Mouse (Mus musculus): ENCODE measurements at regions not wholly inside any gene's neighbourhood (a gene's known extent, or its start where the extent isn't known, plus 50 kb on each side); places are given as distances from the start of the nearest gene placed in this dataset.

DNA sequence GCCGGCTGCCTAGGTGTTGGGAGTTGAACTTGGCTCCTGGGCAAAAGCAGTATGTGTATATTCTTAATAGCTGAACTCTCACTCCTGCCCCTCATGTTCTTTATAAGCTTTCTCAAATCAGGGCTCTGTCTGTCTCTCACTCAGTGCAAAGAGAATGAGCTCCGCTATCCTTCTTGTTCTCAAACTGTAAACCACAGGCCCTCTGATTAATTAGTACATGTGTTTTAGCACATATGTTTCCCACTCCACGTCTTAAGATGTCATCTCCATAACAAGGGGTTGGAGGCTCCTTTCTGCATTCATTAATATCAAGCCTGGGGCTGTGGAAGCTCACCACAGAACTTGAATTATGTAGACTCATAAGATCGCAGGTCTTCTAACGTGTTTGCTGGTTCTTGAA, 104.7 kb downstream of the Nsun3 start:
- DNase-seq (ENCODE audit: low read depth, low spot score) = no peak

DNA sequence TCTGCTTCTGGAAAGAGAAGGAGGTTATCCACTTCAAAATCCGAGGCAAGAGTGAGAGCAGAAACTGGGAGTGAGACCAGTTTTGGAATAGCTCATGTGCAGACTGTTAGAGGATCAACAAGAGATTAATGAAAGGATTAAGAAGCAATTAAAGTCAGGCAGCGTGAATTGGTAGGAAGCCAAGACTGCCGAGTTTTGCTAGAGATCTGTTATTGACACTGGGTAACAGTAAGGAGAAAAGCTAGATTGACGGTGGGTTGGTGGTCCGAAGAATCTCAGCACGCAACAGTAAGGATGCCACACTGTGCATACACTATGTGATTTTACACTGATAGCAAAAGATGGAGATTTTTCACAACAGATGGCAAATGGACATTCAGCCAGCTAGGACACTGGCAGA, 109.8 kb downstream of the Nsun3 start:
- DNase-seq (ENCODE audit: low read depth, low spot score) = no peak

DNA sequence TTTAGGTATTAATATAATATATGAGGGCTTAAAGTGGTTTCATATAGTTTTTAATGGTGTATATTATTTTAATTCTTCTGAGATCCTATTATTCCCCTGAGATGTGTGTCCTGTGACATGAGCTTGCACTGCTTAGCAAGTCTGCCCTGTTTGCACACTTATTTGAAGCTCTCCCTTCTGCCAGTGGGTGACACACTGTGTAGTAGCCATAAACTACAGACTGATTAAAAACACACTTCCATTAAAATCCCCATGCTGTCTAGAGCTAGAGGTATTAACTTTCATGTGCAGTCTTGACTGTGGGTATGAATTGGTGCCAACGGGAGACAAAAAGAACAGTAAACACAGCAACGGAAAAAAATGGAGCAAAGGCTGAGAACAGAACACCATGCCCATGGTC, 129.2 kb downstream of the Nsun3 start:
- no peak for DNase-seq (ENCODE audit: low read depth, low spot score)

DNA sequence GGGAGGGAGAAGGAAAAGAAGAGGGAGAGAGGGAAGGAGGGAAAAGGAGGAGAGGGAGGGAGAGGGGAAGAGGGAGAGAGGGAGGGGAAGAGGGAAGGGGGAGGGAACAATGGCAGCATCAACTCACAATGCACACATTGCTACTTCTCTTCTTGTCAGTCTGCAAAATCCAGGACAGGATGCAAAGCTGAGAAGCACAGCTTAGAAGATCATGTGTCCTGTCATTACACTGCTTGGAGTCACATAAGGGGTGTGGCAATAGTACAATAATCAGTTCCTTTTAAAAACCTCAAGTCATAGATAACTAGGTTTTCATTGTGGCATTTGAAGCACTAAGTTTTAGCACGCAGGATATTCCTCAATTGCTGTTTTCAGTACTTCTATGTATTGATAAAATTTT, 132.2 kb downstream of the Nsun3 start:
- no peak for DNase-seq (ENCODE audit: low read depth, low spot score)

DNA sequence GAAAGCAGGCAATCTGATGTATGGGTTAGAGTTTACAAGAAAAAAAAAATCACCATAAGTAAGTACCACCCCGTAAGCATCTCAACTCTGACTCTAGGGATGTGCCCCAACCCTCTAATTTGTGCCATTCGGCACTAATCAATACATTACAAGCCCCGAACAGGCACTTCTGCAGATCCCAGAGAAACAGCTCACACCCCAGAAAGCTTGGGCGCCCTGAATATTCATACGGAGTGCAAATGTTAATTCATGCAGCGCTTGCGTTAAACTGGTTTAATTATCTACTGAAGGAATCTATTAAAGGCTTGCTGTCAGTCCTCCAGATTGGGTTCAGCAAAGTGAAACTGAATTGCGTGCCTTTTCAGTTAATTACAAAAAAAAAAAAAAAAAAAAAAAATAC, 132.8 kb downstream of the Nsun3 start:
- DNase-seq (ENCODE audit: low read depth, low spot score) = no peak

DNA sequence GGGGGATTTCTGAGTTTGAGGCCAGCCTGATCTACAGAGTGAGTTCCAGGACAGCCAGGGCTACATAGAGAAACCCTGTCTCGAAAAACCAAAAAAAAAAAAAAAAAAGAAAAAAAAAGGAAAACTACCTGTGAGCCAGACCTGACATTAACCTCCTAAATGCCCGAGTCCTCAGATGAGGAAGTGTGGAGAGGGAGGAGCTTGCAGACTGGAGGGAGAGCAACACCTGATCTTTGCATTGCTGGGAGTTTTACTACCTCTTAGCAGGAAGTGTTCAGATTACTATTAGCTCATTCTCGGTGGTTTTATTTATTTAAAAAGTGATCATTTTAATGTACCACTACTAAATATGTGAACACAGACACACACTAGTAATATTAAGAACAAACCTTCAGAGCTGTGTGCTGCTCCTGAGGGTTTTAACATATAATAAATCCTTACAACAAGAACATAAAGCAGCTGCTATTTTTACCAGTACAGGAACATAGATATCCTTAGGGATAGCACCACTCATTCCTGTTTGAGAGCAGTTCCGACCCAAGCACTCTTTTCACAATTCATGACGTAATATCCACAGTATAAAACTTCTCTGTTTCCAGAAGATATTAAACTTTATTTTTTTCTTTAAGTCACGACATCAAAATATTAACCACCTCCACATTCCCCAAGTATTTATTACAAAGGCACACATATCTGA, 133.7 kb downstream of the Nsun3 start:
- DNase-seq (ENCODE audit: low read depth, low spot score) = no peak

DNA sequence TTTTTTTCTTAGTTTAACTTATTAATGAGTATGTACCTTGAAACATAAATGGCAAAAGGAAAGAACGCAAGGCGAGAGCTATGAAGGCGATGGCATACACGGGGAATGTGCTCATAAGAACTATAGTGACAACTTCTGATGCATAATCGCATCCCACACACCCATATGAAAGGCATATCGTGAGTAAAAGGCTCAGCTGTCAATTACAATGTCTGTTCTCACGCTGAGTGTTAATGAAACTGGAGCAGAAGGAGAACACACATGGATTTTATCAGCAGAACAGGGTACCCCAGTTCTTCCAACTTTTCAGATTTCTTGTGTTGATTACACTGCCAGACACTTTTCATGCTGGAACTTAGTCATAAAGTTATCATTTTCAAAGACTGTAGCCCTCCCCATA, 135.8 kb downstream of the Nsun3 start:
- DNase-seq (ENCODE audit: low read depth, low spot score) = no peak

DNA sequence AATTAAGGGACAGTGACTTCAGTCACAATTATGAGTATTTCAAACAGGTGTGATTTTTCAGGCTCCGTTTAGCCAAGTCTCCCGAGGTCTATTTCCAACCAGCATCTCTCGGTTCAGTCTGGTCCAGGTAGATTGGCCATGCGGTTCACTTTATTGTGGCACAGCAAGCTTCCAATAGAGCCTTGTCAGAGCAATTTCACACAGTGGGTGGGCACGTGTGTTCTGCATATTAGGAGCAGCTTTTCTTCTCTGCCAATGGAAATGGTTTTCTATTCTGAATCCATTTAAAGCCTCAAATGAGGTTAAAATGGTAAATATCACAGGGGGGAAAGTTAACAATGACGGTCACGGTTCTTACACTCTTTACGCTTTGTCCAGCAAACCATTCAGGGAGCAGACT, 138.3 kb downstream of the Nsun3 start:
- no peak for DNase-seq (ENCODE audit: low read depth, low spot score)

DNA sequence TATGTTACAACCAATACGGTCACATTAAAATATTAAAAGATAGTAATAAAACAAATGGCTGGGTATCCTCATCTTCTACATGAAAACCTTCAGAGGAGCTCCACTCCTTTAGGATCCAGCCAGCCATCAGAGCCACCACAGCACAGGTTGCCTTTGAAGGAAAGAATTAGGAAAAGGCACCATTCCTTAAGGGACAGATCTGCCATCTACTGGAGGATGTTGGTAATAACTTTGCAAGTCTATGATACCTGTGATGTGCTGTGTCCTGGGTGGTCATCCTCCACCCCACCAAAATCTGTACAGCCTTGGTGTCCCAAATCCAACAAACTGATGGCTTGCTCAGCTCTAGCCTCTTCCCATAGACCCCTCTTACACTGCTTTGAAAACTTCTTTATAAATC, 140.5 kb downstream of the Nsun3 start:
- peak; percentile 43 for DNase-seq (ENCODE audit: low read depth, low spot score)

DNA sequence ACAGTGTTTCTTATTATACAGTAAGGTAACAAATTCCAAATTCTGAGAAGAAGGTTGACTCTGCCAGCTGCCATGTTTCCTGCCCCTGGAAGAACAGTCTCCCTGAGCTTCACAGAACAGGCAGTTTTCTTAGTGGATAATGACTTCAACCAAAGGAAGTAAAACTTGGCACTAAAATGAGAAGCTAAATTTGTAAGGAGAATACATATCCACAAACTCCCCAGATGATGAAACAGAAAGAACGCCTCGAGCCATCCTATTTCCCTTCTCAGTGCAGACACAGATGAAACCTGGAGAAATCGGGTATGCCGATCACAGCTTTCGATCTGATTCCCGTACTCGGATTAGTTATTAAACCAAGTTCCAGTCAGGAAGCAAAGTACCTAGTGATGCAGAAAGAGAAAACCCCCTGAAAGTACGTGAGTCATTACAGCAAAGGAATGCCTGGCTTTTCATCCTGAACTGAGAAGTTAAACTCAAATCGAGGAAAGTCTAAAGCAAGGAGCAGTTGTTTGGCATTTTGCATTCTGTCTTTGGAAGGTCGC, 143.7 kb downstream of the Nsun3 start:
- no peak for DNase-seq (ENCODE audit: low read depth, low spot score)

DNA sequence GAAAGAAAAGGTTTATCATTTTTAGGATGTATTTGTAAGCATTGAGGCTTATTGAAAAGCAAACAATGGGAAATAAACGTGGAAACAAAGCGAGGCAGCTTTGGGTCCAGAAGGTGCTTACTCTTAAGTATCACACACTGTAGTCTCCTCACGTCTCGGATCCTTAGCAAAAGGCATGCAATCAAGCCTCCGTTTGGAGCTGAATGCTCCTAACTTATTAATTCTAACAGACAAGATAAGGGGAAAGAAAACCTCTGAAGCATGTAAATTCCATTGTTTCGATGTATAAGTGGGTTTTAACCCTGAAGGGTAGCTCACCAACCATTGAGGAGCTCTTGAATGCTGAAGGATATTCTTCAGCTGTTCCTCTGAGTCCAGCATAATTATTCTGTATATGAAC, 162.7 kb downstream of the Nsun3 start:
- no peak for DNase-seq (ENCODE audit: low read depth, low spot score)

DNA sequence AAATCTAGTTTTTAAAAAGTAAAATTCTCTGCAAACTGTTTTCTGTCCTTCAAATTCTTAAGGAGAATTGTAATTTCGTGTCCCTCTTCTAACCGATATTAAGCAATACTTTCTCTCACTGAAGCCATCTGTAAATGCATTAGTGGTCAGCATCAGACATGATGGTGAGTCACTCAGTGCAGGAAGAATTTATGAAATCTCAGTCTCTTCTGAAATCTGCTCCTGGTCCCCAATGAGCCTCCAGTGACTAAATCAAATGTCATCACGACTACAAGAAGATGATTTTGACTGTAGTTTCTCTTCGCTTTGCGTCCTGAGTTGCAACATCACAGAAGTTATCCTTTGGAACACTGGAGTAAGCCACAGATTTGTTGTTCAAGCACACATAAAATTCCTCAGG, 175.7 kb downstream of the Nsun3 start:
- DNase-seq (ENCODE audit: low read depth, low spot score) = no peak

DNA sequence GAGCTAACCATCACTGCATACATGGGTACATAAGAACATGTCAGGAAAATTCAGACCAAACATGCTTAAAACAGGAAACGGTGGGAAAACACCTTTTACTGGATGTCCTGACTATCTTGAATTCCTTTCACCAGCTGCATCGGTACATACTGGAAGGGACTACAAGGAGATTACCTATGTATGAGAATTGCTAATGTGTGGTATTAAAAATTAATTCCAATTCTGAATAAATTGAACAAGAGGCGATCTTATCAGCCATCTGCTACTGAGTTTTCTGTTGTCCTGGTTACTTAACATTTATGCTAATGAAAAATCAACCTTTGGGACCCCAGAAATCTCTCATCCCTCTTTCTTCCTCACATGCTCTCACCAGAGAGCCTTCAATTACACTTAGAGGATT, 178.0 kb downstream of the Nsun3 start:
- DNase-seq (ENCODE audit: low read depth, low spot score) = no peak

DNA sequence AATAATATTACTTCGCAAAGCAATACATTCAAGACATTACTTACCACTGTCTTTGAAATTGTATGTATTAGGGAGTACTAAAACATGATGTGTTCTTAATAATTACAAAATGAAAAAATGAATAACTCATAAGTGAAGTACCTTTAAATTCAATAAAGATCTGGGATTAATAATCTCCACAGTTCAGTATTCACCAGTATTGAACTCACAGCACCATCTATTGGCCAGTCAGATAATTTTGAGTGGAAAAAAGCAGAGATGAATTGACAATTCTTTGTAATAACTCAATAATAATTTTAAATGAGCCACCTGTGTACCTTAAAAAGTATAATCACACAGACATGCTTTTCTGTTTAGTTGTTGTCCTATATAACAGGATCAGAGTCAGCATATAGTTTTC, 180.7 kb downstream of the Nsun3 start:
- DNase-seq (ENCODE audit: low read depth, low spot score) = no peak

DNA sequence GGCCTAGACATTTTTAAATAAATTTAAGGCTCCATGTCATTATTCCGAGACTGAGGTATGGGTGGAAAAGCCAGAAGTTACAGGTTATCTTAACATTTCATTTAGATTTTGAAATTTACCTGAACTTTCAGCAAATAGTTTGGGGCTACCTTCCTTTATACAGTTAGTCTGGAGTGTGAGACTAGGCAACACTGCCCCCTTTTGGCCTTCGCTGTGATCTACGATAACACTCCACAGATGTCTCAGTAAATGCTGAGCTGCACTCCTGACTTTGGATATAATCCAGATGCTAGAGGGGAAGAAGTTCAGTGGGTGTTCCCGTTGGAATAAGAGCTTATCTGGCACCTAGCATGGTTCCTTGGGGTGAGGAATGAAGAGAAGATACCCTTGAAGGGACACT, 224.6 kb downstream of the Nsun3 start:
- DNase-seq (ENCODE audit: low read depth, low spot score) = peak; percentile 45

DNA sequence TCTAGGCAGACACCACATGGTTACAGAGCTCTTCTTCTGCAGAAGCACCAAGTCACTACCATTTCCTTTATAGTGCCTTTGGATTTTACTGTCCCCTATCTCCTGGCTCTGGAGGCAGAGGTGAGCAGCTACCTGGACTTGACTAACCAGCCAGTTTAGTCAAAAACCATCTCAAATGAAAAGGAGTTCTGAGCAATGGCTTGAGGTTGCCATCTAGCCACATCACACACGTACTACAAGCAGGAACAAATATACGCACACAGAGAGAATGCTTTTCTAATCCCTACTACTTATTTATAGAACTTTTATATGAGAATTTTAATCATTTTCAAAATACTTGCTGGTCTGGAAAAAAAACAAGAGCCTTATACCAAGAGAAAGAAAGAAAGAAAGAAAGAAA, 243.5 kb downstream of the Nsun3 start:
- no peak for DNase-seq (ENCODE audit: low read depth, low spot score)

DNA sequence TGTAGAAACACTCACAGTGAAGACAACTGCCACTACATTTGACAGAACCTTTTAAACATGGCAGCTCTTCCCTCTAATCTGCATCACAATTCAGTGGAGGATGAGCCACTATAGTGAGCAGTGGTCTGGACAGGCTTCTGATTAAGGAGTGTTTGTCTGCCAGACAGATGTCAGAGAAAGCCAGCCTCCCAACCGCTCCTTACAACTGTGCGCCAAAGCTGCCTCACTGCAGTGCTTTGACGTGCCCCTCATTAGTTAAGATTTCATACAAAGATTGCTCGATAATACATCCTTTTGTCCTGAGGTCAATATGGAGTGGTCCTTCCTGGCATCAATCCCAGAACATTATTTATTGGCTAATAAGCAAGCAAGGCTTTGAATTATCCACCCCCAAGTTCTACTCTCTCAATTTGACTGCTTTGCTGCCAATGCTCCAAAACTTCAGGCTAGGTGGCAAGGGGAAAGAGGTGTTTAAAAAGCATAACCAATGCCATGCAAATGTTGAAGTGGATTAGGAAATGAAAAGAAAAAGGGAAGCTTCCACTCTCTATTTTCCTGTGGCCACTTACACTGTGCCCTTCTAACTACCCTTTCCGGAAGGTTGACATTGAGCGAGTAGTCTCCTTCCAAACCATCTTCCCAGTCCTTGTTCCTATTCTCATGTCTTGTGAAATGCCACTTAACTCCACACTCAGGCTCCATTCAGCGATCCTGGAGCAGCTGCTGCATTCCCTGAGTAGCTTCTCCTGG, 248.7 kb downstream of the Nsun3 start:
- no peak for DNase-seq (ENCODE audit: low read depth, low spot score)

DNA sequence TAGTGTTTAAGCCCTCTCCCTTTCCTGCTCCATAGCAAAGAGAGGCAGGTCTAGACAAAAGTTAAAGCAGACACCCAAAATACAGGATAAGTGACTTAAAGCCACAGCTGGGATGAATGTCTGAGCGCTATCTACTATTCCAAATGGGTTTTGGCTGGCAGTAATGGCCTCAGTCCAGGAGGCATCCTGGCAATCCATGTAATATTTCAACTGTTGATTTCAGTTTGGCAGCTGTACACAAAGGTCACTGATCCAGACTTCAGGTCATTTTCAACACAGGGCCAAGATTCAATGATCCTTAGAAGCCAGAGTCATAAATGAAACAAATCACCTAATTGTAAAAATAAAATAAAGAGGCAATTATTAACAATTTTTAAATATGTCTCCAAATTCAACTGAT, 277.3 kb downstream of the Nsun3 start:
- DNase-seq (ENCODE audit: low read depth, low spot score) = no peak

DNA sequence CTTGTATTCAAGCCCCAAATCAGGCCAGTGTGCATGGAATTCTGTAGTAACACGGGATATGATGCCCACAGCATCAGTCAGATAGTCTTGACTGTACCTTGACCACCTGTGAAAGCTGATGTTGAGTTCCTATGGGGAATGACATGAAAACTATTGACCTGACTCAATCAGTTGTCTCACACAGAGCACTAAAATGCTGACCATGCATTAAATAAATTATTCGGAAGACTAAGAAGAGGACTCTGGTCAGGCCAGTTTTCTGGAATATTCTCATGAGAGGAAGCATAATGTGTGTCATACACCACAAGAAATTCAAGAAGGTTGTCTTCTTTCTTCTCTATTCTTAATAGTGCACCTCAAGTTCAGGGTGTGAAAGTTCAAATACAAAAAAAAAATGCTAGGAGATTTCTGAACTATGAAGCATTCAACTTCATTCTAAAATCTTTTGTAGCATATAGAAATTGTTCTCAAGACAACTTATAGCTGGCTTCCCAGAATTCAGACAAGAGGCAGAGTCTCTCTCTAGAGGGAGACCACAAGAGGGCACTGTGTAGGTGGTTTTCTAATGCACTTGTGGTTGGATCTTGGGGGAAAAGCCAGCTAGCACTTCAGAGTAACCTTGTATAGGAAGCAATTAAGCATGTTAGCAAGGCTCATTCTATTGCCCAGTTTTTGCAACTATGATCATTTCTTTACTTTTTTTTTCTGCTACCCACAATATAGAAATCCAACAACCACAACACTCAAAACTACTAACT, 279.7 kb downstream of the Nsun3 start:
- peak; percentile 31 for DNase-seq (ENCODE audit: low read depth, low spot score)

DNA sequence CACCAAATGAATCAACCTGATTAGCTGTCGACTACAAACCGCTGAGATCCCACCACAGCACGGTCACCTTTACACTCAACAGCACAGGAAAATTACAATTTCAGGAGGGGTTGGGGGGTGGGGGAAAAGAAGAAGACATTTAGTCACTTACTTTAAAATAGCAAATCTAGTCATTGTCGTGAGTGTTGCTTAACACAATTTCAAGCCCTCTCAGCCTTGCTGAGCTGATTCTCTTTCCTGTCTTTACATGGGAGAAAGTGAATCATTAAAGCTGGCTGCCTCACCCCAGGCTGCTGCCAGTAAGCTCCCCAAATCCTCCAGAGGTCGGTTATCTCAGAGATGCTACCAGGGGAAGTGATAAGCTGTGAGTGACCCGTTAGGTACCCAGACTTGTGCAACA, 285.7 kb downstream of the Nsun3 start:
- DNase-seq (ENCODE audit: low read depth, low spot score) = no peak

DNA sequence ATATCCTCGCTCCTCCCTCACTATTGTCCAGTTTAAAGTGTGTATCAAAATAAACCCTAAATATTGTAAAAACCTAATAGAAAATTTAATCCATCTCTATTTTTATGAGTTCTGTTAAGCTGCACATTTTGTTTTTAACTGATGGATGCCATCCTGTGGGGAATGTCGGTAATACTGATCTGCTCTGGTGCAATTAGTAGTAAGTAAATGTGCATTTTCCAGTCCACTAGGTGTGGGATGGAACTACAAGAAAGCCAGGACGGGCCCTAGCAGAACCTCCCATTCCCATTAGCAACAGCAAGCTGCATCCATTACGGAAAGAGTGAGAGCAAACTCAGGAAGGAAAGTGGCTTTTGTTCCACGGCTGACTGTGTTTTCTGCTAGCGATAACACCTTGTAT, 286.3 kb downstream of the Nsun3 start:
- no peak for DNase-seq (ENCODE audit: low read depth, low spot score)

DNA sequence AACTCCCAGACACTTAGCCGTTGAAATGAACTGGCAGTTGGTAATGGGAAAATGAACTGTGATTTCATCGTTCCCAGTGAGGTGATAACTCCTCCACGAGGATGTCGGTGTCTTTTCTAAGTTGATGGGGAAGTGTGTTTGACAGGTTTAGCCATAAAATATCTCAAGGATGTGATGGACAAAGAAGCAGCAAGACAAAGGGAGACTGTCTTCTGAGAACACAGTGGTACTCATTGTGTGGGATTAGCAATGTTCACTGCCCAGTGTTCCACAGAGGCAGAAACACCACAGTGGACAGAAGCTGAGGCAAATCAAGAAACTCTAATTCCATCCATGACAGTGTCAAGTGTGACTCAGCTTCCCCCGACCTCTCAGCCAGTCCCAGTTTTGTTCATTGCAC, 287.9 kb downstream of the Nsun3 start:
- no peak for DNase-seq (ENCODE audit: low read depth, low spot score)

DNA sequence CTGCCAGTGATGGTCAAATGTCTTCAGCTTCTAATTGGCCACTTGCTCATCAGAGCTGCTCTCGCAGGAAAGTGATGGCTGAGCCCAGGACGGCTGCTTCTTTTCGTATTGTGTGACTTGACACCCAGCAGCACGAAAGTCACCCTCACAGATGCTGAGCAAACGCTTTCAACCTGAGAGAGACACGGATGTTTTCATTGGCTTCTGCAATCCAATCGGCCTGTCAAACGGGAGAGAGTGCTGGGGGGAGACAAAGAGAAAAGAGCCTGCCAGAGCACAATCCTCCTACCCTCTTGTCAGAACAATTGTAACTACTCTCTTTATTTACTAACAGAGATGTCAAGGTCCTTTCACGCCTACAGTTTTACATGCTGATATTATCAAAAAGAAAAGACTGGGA, 289.9 kb downstream of the Nsun3 start:
- DNase-seq (ENCODE audit: low read depth, low spot score) = no peak

All from mesoderm, embryonic 11.5 days (tissue).